Mouse (Mus musculus): ENCODE measurements around the gene Etv6. TPM values are rescaled to one million over a fixed set of nuclear protein-coding genes. Genes with fewer than 3 reads are reported as not detected.

Gene Etv6
- polyA plus RNA-seq, 1 experiment from 2014 or later = 11.7 TPM

- Histone ChIP-seq H3K9me3 (no peaks in the 10 kb centered on the region), H3K27me3 (no peaks in the 10 kb centered on the region), H3K27ac (no peak overlapping the region), H3K4me2 (no peak overlapping the region), H3K4me3 (no peak overlapping the region), H3K4me1 (peaks cover 16% of the 10 kb centered on the region), H3K9ac (no peak overlapping the region), H3K36me3 (no peaks in the 10 kb centered on the region)
- WGBS = 82% methylated on average over 11 of the region's 11 CpGs
- ATAC-seq (ENCODE audit: insufficient number of reproducible peaks, low FRiP score, low TSS enrichment, low read depth) = no peak
Observed at GRCm38 (mm10) chr6:134099976-134100743, 64.7 kb downstream of the Etv6 start.

GRCm38 (mm10) chr6:134102396-134102795, 66.9 kb downstream of the Etv6 start:
- no peak overlapping the region for H3K4me3 ChIP-seq
- H3K27ac ChIP-seq = no peak overlapping the region
- WGBS = 82% methylated on average over 1 of the region's 1 CpGs
- H3K36me3 ChIP-seq = no peaks in the 10 kb centered on the region
- no peaks in the 10 kb centered on the region for H3K27me3 ChIP-seq
- no peaks in the 10 kb centered on the region for H3K9me3 ChIP-seq
- H3K4me1 ChIP-seq = peaks cover 31% of the 10 kb centered on the region
- H3K9ac ChIP-seq = no peak overlapping the region
- no peak for ATAC-seq (ENCODE audit: insufficient number of reproducible peaks, low FRiP score, low TSS enrichment, low read depth)
- H3K4me2 ChIP-seq = no peak overlapping the region

GRCm38 (mm10) chr6:134103519-134103918, 68.0 kb downstream of the Etv6 start:
- Histone ChIP-seq H3K9ac (no peak overlapping the region), H3K4me1 (peaks cover 31% of the 10 kb centered on the region)
- 87% methylated on average over 8 of the region's 8 CpGs for WGBS

GRCm38 (mm10) chr6:134105514-134106201, 70.2 kb downstream of the Etv6 start:
- Histone ChIP-seq H3K9me3 (no peaks in the 10 kb centered on the region), H3K4me1 (peaks cover 31% of the 10 kb centered on the region), H3K9ac (no peak overlapping the region), H3K27ac (no peak overlapping the region), H3K27me3 (no peaks in the 10 kb centered on the region), H3K4me3 (no peak overlapping the region), H3K36me3 (no peaks in the 10 kb centered on the region; the same call in 1 of the 2 replicates), H3K4me2 (no peak overlapping the region)
- 50% methylated on average over 15 of the region's 15 CpGs for WGBS
- ATAC-seq (ENCODE audit: insufficient number of reproducible peaks, low FRiP score, low TSS enrichment, low read depth) = no peak

More at GRCm38 (mm10) chr6:134103519-134103918, 68.0 kb downstream of the Etv6 start:
- no peaks in the 10 kb centered on the region for H3K27me3 ChIP-seq
- no peak for ATAC-seq (ENCODE audit: insufficient number of reproducible peaks, low FRiP score, low TSS enrichment, low read depth)
- no peaks in the 10 kb centered on the region for H3K9me3 ChIP-seq
- no peak overlapping the region for H3K4me2 ChIP-seq
- H3K36me3 ChIP-seq = no peaks in the 10 kb centered on the region
- H3K4me3 ChIP-seq = no peak overlapping the region
- H3K27ac ChIP-seq = no peak overlapping the region

- Histone ChIP-seq H3K27me3 (no peaks in the 10 kb centered on the region), H3K36me3 (no peaks in the 10 kb centered on the region; the same call in 1 of the 2 replicates), H3K27ac (no peak overlapping the region), H3K4me1 (peaks cover 31% of the 10 kb centered on the region), H3K4me2 (no peak overlapping the region), H3K4me3 (no peak overlapping the region), H3K9ac (no peak overlapping the region), H3K9me3 (no peaks in the 10 kb centered on the region)
- WGBS = 85% methylated on average over 7 of the region's 7 CpGs
- no peak for ATAC-seq (ENCODE audit: insufficient number of reproducible peaks, low FRiP score, low TSS enrichment, low read depth)
Observed at GRCm38 (mm10) chr6:134107696-134108095, 72.2 kb downstream of the Etv6 start.

GRCm38 (mm10) chr6:134109675-134110074, 74.2 kb downstream of the Etv6 start:
- no peaks in the 10 kb centered on the region; the same call in 1 of the 2 replicates for H3K36me3 ChIP-seq
- no peaks in the 10 kb centered on the region for H3K9me3 ChIP-seq
- H3K4me2 ChIP-seq = no peak overlapping the region
- no peak overlapping the region for H3K4me3 ChIP-seq
- no peak overlapping the region for H3K9ac ChIP-seq
- WGBS = 100% methylated on average over 1 of the region's 1 CpGs
- no peak for ATAC-seq (ENCODE audit: insufficient number of reproducible peaks, low FRiP score, low TSS enrichment, low read depth)
- H3K27me3 ChIP-seq = no peaks in the 10 kb centered on the region
- no peak overlapping the region for H3K27ac ChIP-seq
- peaks cover 28% of the 10 kb centered on the region for H3K4me1 ChIP-seq

- ATAC-seq (ENCODE audit: insufficient number of reproducible peaks, low FRiP score, low TSS enrichment, low read depth) = no peak
- no peak overlapping the region for H3K4me3 ChIP-seq
- H3K27ac ChIP-seq = no peak overlapping the region
- no peak overlapping the region for H3K9ac ChIP-seq
- no peak overlapping the region for H3K4me2 ChIP-seq
- no peaks in the 10 kb centered on the region for H3K9me3 ChIP-seq
- H3K27me3 ChIP-seq = no peaks in the 10 kb centered on the region
- WGBS = 95% methylated on average over 5 of the region's 5 CpGs
- peaks cover 24% of the 10 kb centered on the region for H3K4me1 ChIP-seq
- H3K36me3 ChIP-seq = no peaks in the 10 kb centered on the region; the same call in 1 of the 2 replicates
Observed at GRCm38 (mm10) chr6:134110206-134110605, 74.7 kb downstream of the Etv6 start.

- no peak overlapping the region for H3K27ac ChIP-seq
- H3K9me3 ChIP-seq = no peaks in the 10 kb centered on the region
- ATAC-seq (ENCODE audit: insufficient number of reproducible peaks, low FRiP score, low TSS enrichment, low read depth) = no peak
- no peaks in the 10 kb centered on the region for H3K27me3 ChIP-seq
- 66% methylated on average over 8 of the region's 8 CpGs for WGBS
- H3K9ac ChIP-seq = no peak overlapping the region
- no peak overlapping the region for H3K4me2 ChIP-seq
- peaks cover 10% of the 10 kb centered on the region; the same call in 1 of the 2 replicates for H3K4me1 ChIP-seq
- H3K36me3 ChIP-seq = no peaks in the 10 kb centered on the region; the same call in 1 of the 2 replicates
- no peak overlapping the region for H3K4me3 ChIP-seq
Observed at GRCm38 (mm10) chr6:134111599-134111998, 76.1 kb downstream of the Etv6 start.

- Histone ChIP-seq H3K9me3 (no peaks in the 10 kb centered on the region), H3K27me3 (no peaks in the 10 kb centered on the region), H3K4me1 (0 out of 2 replicates have a peak, but pooled peaks cover 4% of the 10 kb centered on the region), H3K4me3 (no peak overlapping the region), H3K9ac (no peak overlapping the region), H3K36me3 (no peaks in the 10 kb centered on the region; the same call in 1 of the 2 replicates), H3K27ac (no peak overlapping the region), H3K4me2 (no peak overlapping the region)
- no peak for ATAC-seq (ENCODE audit: insufficient number of reproducible peaks, low FRiP score, low TSS enrichment, low read depth)
- 90% methylated on average over 8 of the region's 8 CpGs for WGBS
Observed at GRCm38 (mm10) chr6:134112753-134113152, 77.3 kb downstream of the Etv6 start.

GRCm38 (mm10) chr6:134113168-134113567, 77.7 kb downstream of the Etv6 start:
- Histone ChIP-seq H3K9ac (no peak overlapping the region), H3K9me3 (no peaks in the 10 kb centered on the region), H3K4me3 (no peak overlapping the region), H3K36me3 (no peaks in the 10 kb centered on the region; the same call in 1 of the 2 replicates), H3K4me1 (0 out of 2 replicates have a peak, but pooled peaks cover 4% of the 10 kb centered on the region), H3K4me2 (no peak overlapping the region), H3K27me3 (no peaks in the 10 kb centered on the region), H3K27ac (no peak overlapping the region)
- 70% methylated on average over 2 of the region's 2 CpGs for WGBS
- no peak for ATAC-seq (ENCODE audit: insufficient number of reproducible peaks, low FRiP score, low TSS enrichment, low read depth)

GRCm38 (mm10) chr6:134115219-134115968, 79.9 kb downstream of the Etv6 start:
- Histone ChIP-seq H3K9ac (no peak overlapping the region), H3K27ac (no peak overlapping the region), H3K4me3 (no peak overlapping the region), H3K4me2 (no peak overlapping the region), H3K36me3 (no peaks in the 10 kb centered on the region), H3K9me3 (no peaks in the 10 kb centered on the region), H3K4me1 (peaks cover 14% of the 10 kb centered on the region), H3K27me3 (no peaks in the 10 kb centered on the region)
- WGBS = 84% methylated on average over 14 of the region's 14 CpGs
- ATAC-seq (ENCODE audit: insufficient number of reproducible peaks, low FRiP score, low TSS enrichment, low read depth) = no peak
